Mouse (Mus musculus): Measurements from ENCODE around the gene Apip. TPM values are rescaled to one million over a fixed set of nuclear protein-coding genes. Genes with fewer than 3 reads are reported as not detected.

The Apip gene
- polyA plus RNA-seq, 1 experiment from 2014 or later: 51.1 TPM

DNA sequence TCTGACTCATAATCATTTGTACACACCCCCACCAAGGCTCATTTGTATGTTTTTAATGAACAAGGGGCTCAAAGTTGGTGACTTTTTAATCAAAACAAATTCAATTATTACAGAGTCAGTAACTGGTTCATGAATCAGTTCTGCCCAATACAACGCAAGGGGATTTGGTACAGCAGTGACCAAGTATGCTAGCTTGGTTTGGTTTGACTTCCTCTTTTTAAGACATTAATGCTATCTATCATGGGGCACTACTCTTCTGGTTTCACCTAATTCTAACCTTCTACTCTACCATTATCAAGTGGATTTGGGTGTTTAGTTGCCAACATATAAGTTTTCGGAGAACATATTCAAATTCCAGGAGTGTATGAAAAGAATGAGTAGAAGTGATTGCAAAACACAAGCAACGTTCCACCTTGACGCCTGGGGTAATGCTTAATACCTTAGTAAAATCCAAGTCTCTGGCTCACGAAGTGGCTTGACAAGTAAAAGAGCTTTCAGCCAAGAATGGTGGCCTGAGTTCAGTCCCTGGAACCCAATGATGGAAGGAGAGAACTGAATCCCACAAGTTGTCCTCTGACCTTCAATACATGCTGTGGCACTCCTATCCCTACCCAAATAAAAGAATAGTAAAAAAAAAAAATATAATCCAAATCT, 3.6 kb upstream of the Apip start:
- Histone ChIP-seq H3K27ac (replicated peaks) (no peak overlapping the region), H3K9ac (replicated peaks) (no peak overlapping the region), H3K4me3 (no peak overlapping the region), H3K4me2 (replicated peaks) (no peak overlapping the region), H3K27me3 (no peaks in the 10 kb centered on the region), H3K36me3 (no peaks in the 10 kb centered on the region), H3K9me3 (no peaks in the 10 kb centered on the region), H3K4me1 (peaks cover 19% of the 10 kb centered on the region)
- WGBS: 94% methylated on average over 5 of the region's 5 CpGs
- ATAC-seq (ENCODE audit: low FRiP score, low read depth): no peak

DNA sequence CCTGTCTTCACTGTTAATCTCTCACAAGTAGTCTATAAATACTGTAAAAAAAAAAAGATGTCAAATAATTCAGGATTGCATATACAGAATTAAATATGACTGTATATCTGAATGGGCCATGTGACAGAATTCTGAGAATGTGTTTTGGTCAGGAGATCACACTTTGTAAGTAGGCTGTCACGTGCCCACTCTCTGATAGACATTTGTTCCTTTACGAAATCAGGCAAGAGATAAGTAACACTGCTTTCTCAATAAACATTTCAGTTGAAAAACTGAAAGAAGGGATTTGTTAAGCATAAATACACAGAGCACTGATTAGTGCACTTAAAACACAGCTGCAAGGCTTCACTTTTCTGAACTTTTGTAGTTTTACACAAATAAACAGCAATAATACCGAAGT, 2.9 kb upstream of the Apip start:
- ATAC-seq (ENCODE audit: low FRiP score, low read depth): no peak

GRCm38 (mm10) chr2:103081117-103081516, 7.6 kb downstream of the Apip start:
- Histone ChIP-seq H3K4me2 (replicated peaks) (no peak overlapping the region), H3K27me3 (no peaks in the 10 kb centered on the region), H3K4me1 (no peaks in the 10 kb centered on the region), H3K4me3 (no peak overlapping the region), H3K9ac (replicated peaks) (no peak overlapping the region), H3K9me3 (no peaks in the 10 kb centered on the region), H3K36me3 (no peaks in the 10 kb centered on the region), H3K27ac (replicated peaks) (no peak overlapping the region)
- ATAC-seq (ENCODE audit: low FRiP score, low read depth): no peak
- WGBS: 80% methylated on average over 6 of the region's 6 CpGs

More for the DNA sequence above, 2.9 kb upstream of the Apip start:
- Histone ChIP-seq H3K27ac (replicated peaks) (no peak overlapping the region), H3K4me1 (peaks cover 19% of the 10 kb centered on the region), H3K4me2 (replicated peaks) (no peak overlapping the region), H3K9me3 (no peaks in the 10 kb centered on the region), H3K36me3 (no peaks in the 10 kb centered on the region), H3K4me3 (no peak overlapping the region), H3K27me3 (no peaks in the 10 kb centered on the region), H3K9ac (replicated peaks) (no peak overlapping the region)
- 84% methylated on average over 3 of the region's 3 CpGs for WGBS

- Histone ChIP-seq H3K27me3 (no peaks in the 10 kb centered on the region), H3K9me3 (no peaks in the 10 kb centered on the region), H3K36me3 (no peaks in the 10 kb centered on the region), H3K4me1 (no peaks in the 10 kb centered on the region), H3K27ac (replicated peaks) (no peak overlapping the region), H3K4me3 (no peak overlapping the region), H3K9ac (replicated peaks) (no peak overlapping the region), H3K4me2 (replicated peaks) (no peak overlapping the region)
- ATAC-seq (ENCODE audit: low FRiP score, low read depth): no peak
- WGBS: 86% methylated on average over 5 of the region's 5 CpGs
These were observed 8.2 kb downstream of the Apip start for GRCm38 (mm10) chr2:103081706-103082105.

DNA sequence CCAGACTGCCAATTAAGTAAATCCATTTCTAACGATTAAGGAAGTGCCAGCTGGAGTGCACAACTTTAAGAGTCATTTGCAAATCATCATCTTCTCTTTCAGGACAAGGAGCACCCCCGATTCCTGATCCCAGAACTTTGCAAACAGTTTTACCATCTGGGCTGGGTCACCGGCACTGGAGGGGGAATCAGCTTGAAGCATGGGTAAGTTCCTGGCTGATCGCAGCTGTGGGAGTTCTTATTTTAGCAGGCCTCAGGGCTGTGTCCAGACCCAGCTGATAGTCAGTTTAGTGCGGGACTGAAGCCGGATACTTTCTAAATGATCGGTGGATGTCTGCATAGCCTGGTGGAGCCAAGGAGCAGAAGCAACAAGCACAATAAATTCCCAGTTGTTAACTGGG, 9.4 kb downstream of the Apip start:
- H3K9me3 ChIP-seq: no peaks in the 10 kb centered on the region
- 81% methylated on average over 7 of the region's 7 CpGs for WGBS
- no peaks in the 10 kb centered on the region for H3K36me3 ChIP-seq
- no peak overlapping the region for H3K4me2 ChIP-seq (replicated peaks)
- no peak for ATAC-seq (ENCODE audit: low FRiP score, low read depth)
- H3K27ac ChIP-seq (replicated peaks): no peak overlapping the region
- no peak overlapping the region for H3K9ac ChIP-seq (replicated peaks)
- no peaks in the 10 kb centered on the region for H3K4me1 ChIP-seq
- no peak overlapping the region for H3K4me3 ChIP-seq
- H3K27me3 ChIP-seq: no peaks in the 10 kb centered on the region

DNA sequence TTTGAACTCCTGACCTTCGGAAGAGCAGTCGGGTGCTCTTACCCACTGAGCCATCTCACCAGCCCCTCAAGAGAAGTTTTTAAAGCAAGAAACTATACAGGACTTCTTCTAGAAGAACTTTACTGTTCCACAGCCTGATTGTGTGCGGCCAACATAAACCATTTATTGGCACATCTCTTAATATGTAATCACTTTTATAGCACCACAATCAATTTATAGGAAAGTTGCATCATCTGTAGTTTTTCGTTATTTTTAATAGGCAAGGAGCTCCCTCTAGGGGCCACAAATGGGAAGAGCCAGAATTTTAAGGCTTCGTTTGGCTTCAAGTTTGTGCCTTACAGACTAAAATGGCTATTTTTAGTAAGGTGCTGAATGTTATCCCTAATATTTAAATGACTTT, 11.0 kb downstream of the Apip start:
- 67% methylated on average over 5 of the region's 5 CpGs for WGBS
- Histone ChIP-seq H3K4me1 (no peaks in the 10 kb centered on the region), H3K9me3 (no peaks in the 10 kb centered on the region), H3K4me3 (no peak overlapping the region), H3K36me3 (peaks cover 9% of the 10 kb centered on the region; the same call in 1 of the 2 replicates), H3K9ac (replicated peaks) (no peak overlapping the region), H3K4me2 (replicated peaks) (no peak overlapping the region), H3K27ac (replicated peaks) (no peak overlapping the region), H3K27me3 (no peaks in the 10 kb centered on the region)
- ATAC-seq (ENCODE audit: low FRiP score, low read depth): no peak

GRCm38 (mm10) chr2:103085633-103086032, 12.2 kb downstream of the Apip start:
- Histone ChIP-seq H3K4me3 (no peak overlapping the region), H3K4me1 (no peaks in the 10 kb centered on the region), H3K36me3 (peaks cover 15% of the 10 kb centered on the region; the same call in 1 of the 2 replicates), H3K27me3 (no peaks in the 10 kb centered on the region), H3K27ac (replicated peaks) (no peak overlapping the region), H3K9ac (replicated peaks) (no peak overlapping the region), H3K4me2 (replicated peaks) (no peak overlapping the region), H3K9me3 (no peaks in the 10 kb centered on the region)
- peak; percentile 47; the same call in 1 of the 2 replicates for ATAC-seq (ENCODE audit: low FRiP score, low read depth)
- WGBS: 70% methylated on average over 10 of the region's 10 CpGs

- Histone ChIP-seq H3K4me2 (replicated peaks) (no peak overlapping the region), H3K4me1 (no peaks in the 10 kb centered on the region), H3K27me3 (no peaks in the 10 kb centered on the region), H3K9me3 (no peaks in the 10 kb centered on the region), H3K4me3 (no peak overlapping the region), H3K36me3 (peaks cover 17% of the 10 kb centered on the region; the same call in 1 of the 2 replicates), H3K27ac (replicated peaks) (no peak overlapping the region), H3K9ac (replicated peaks) (no peak overlapping the region)
- WGBS: 6% methylated on average over 1 of the region's 1 CpGs
- no peak for ATAC-seq (ENCODE audit: low FRiP score, low read depth)
These were observed 13.0 kb downstream of the Apip start for GRCm38 (mm10) chr2:103086432-103086831.

GRCm38 (mm10) chr2:103088099-103088498, 14.6 kb downstream of the Apip start:
- Histone ChIP-seq H3K27ac (replicated peaks) (no peak overlapping the region), H3K4me3 (no peak overlapping the region), H3K4me2 (replicated peaks) (no peak overlapping the region), H3K36me3 (peaks cover 23% of the 10 kb centered on the region; the same call in 1 of the 2 replicates), H3K27me3 (no peaks in the 10 kb centered on the region), H3K9ac (replicated peaks) (no peak overlapping the region), H3K4me1 (no peaks in the 10 kb centered on the region), H3K9me3 (no peaks in the 10 kb centered on the region)
- 96% methylated on average over 4 of the region's 4 CpGs for whole genome bisulfite sequencing
- ATAC-seq (ENCODE audit: low FRiP score, low read depth): no peak

DNA sequence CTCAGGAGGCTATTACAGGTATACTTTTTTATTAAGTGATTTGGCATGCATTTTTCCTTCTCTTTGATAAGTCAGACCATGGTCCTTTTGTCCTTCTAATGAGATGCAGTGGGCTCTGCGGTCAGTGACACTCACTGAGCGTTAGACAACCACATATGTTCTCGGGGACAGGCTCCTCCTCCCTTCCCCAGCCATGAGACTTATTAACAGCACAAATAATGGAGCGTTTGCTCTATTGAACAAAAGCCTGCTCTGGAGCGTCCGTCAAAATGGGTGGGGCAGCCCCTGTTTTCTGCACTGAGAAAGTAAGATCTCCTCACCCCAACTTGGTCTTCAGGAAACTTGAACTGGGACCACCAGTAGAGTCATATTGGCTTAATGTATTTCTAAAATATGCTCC, 16.0 kb downstream of the Apip start:
- H3K4me2 ChIP-seq (replicated peaks): no peak overlapping the region
- no peak for ATAC-seq (ENCODE audit: low FRiP score, low read depth)

DNA sequence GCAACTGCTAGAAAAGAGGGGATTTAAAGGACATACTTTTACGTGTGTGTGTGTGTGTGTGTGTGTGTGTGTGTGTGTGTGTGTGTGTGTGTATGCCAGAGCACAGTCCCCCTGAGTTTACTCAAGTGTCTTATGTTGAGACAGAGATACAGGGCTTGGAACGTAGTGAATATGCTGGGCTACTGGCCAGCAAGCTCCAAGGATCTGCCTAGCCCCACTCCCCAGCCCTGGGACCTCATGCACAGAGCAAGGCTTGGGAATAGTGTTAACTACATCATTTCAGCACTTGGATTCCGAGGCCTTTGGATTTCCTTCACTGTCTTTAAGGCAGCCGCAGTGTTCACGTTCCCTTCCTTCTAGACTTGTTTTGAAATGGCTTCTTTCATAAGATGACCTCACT, 29.1 kb downstream of the Apip start:
- Histone ChIP-seq H3K4me3 (no peak overlapping the region), H3K4me1 (no peaks in the 10 kb centered on the region), H3K4me2 (replicated peaks) (no peak overlapping the region), H3K36me3 (no peaks in the 10 kb centered on the region), H3K9ac (replicated peaks) (no peak overlapping the region), H3K9me3 (no peaks in the 10 kb centered on the region), H3K27me3 (no peaks in the 10 kb centered on the region), H3K27ac (replicated peaks) (no peak overlapping the region)
- WGBS: 92% methylated on average over 5 of the region's 5 CpGs
- no peak for ATAC-seq (ENCODE audit: low FRiP score, low read depth)

More for the DNA sequence above, 16.0 kb downstream of the Apip start:
- WGBS: 53% methylated on average over 6 of the region's 6 CpGs
- Histone ChIP-seq H3K36me3 (peaks cover 36% of the 10 kb centered on the region), H3K9me3 (no peaks in the 10 kb centered on the region), H3K4me1 (no peaks in the 10 kb centered on the region), H3K4me3 (no peak overlapping the region), H3K9ac (replicated peaks) (no peak overlapping the region), H3K27me3 (no peaks in the 10 kb centered on the region), H3K27ac (replicated peaks) (no peak overlapping the region)

DNA sequence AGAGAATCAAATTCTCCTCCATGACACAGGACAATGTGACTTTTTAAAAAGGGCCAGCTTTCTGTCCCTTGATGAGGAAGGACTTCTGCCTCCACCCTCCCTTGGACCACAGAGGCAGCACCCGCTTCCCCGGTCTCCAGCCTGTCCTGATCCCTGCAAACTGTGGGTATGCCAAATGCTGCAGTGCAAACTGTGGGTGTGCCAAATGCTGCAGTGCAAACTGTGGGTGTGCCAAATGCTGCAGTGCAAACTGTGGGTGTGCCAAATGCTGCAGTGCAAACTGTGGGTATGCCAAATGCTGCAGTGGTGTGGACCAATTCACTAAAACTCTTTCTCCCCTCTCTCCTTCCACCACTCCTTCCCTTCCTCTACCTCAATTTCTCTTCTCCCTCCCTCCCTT, 32.7 kb downstream of the Apip start:
- no peak for ATAC-seq (ENCODE audit: low FRiP score, low read depth)
- Histone ChIP-seq H3K27ac (replicated peaks) (no peak overlapping the region), H3K4me1 (no peaks in the 10 kb centered on the region), H3K4me3 (no peak overlapping the region), H3K27me3 (no peaks in the 10 kb centered on the region), H3K36me3 (no peaks in the 10 kb centered on the region), H3K9me3 (no peaks in the 10 kb centered on the region), H3K9ac (replicated peaks) (no peak overlapping the region), H3K4me2 (replicated peaks) (no peak overlapping the region)
- whole genome bisulfite sequencing: 92% methylated on average over 2 of the region's 2 CpGs

GRCm38 (mm10) chr2:103111669-103112068, 38.2 kb downstream of the Apip start:
- Histone ChIP-seq H3K4me3 (no peak overlapping the region), H3K9me3 (no peaks in the 10 kb centered on the region), H3K27me3 (no peaks in the 10 kb centered on the region), H3K9ac (replicated peaks) (no peak overlapping the region), H3K36me3 (no peaks in the 10 kb centered on the region), H3K4me2 (replicated peaks) (no peak overlapping the region), H3K4me1 (no peaks in the 10 kb centered on the region), H3K27ac (replicated peaks) (no peak overlapping the region)
- 65% methylated on average over 8 of the region's 8 CpGs for WGBS
- ATAC-seq (ENCODE audit: low FRiP score, low read depth): no peak
